Mouse (Mus musculus) limb, embryonic 13.5 days (tissue): Measurements from ENCODE around the gene Igsf8. TPM values are rescaled to one million over a fixed set of nuclear protein-coding genes. Genes with fewer than 3 reads are reported as not detected.
A peak's percentile ranks its signal among the peaks of the same experiment; 100 is the strongest.

ENCODE experiments used
- ATAC-seq: fragments of 200-750 bp; cut with Nextera tagmentation; 2 replicates; pipeline ENCODE4 v1.8.0; 2017; ENCODE audit warnings: low read depth, moderate number of reproducible peaks, moderate TSS enrichment; ENCODE audit not compliant: low FRiP score
- H3K27ac ChIP-seq: fragments of 300-500 bp; sonication (generic); 2 replicates; pipeline ENCODE4 v1.5.1; 2015; ENCODE audit warnings: inconsistent platforms, mild to moderate bottlenecking, moderate library complexity
- H3K27me3 ChIP-seq: fragments of 300-500 bp; sonication (generic); 2 replicates; pipeline ENCODE4 v1.6.1; 2015; ENCODE audit warnings: mild to moderate bottlenecking, inconsistent platforms
- H3K36me3 ChIP-seq: fragments of 300-500 bp; sonication (generic); 2 replicates; pipeline ENCODE4 v1.6.1; 2015; ENCODE audit warnings: inconsistent platforms, mild to moderate bottlenecking, moderate library complexity
- H3K4me1 ChIP-seq: fragments of 300-500 bp; sonication (generic); 2 replicates; pipeline ENCODE4 v1.6.1; 2015; ENCODE audit warnings: inconsistent platforms
- H3K4me2 ChIP-seq: fragments of 300-500 bp; sonication (generic); replicated peaks from 2 replicates; pipeline ENCODE4 v1.6.1; 2015; ENCODE audit warnings: inconsistent platforms, mild to moderate bottlenecking, moderate library complexity
- H3K4me3 ChIP-seq: fragments of 300-500 bp; sonication (generic); 2 replicates; pipeline ENCODE4 v1.5.1; 2015; ENCODE audit warnings: moderate library complexity, mild to moderate bottlenecking, inconsistent platforms
- H3K9ac ChIP-seq: fragments of 300-500 bp; sonication (generic); 2 replicates; pipeline ENCODE4 v1.6.1; 2015; ENCODE audit warnings: mild to moderate bottlenecking, inconsistent platforms
- H3K9me3 ChIP-seq: fragments of 300-500 bp; sonication (generic); 2 replicates; pipeline ENCODE4 v1.6.1; 2016; ENCODE audit warnings: inconsistent platforms
- WGBS: fragments of 180-500 bp; shearing (Covaris S2); methylation state at CpG from one replicate; pipeline ENCODE4 v1.1.7; 2015; 5-methylcytosine and 5-hydroxymethylcytosine counted together
- polyA plus RNA-seq: library from polyadenylated mRNA; unstranded; fragments of >200 nt; fragmentation: Nextera tagmentation; extraction: Ambion mirVana; gene quantifications from 2 replicates; pipeline ENCODE4 v1.2.1, GENCODE M21; 2015

The Igsf8 gene
- polyA plus RNA-seq, 1 experiment from 2014 or later: 46.7 TPM

- Histone ChIP-seq H3K4me3 (peak overlapping the region; percentile 28), H3K27ac (peak overlapping the region; percentile 73), H3K9me3 (no peaks in the 10 kb centered on the region), H3K9ac (peak overlapping the region; percentile 55), H3K4me2 (peak overlapping the region; percentile 56), H3K4me1 (peaks cover 70% of the 10 kb centered on the region), H3K27me3 (no peaks in the 10 kb centered on the region), H3K36me3 (no peaks in the 10 kb centered on the region)
- WGBS: 79% methylated on average over 6 of the region's 6 CpGs
- no peak for ATAC-seq
Observed at GRCm38 (mm10) chr1:172296816-172297510, 35.5 kb downstream of the Igsf8 start.

- Histone ChIP-seq H3K27ac (peak within 1 kb of the TSS; percentile 73), H3K27me3 (no peaks in the 10 kb centered on the region), H3K9ac (peak within 1 kb of the TSS; percentile 55), H3K4me3 (peak within 1 kb of the TSS; percentile 28), H3K9me3 (no peaks in the 10 kb centered on the region), H3K36me3 (no peaks in the 10 kb centered on the region), H3K4me1 (peaks cover 79% of the 10 kb centered on the region), H3K4me2 (peak within 1 kb of the TSS; percentile 56)
- 7% methylated on average over 16 of the region's 16 CpGs for WGBS
- ATAC-seq: peak; percentile 37
Observed at GRCm38 (mm10) chr1:172297611-172298537, 36.4 kb downstream of the Igsf8 start, which contains the start of gene Atp1a2. Gene Atp1a2, minus strand, starts transcription at chr1:172298064.

GRCm38 (mm10) chr1:172299528-172299927 lies 38.1 kb downstream of the Igsf8 start:
- H3K9ac ChIP-seq: no peak overlapping the region
- peaks cover 88% of the 10 kb centered on the region for H3K4me1 ChIP-seq
- no peak overlapping the region for H3K27ac ChIP-seq
- H3K36me3 ChIP-seq: no peaks in the 10 kb centered on the region
- no peak overlapping the region for H3K4me3 ChIP-seq
- WGBS: 58% methylated on average over 7 of the region's 7 CpGs
- ATAC-seq: no peak
- no peaks in the 10 kb centered on the region for H3K9me3 ChIP-seq
- H3K27me3 ChIP-seq: no peaks in the 10 kb centered on the region
- H3K4me2 ChIP-seq: no peak overlapping the region

GRCm38 (mm10) chr1:172300247-172300646 lies 38.8 kb downstream of the Igsf8 start:
- no peak overlapping the region for H3K9ac ChIP-seq
- no peaks in the 10 kb centered on the region for H3K9me3 ChIP-seq
- 0 out of 2 replicates have a peak overlapping the region, but pooled peaks have one; percentile 28 for H3K27ac ChIP-seq
- no peaks in the 10 kb centered on the region for H3K36me3 ChIP-seq
- no peak overlapping the region for H3K4me3 ChIP-seq
- no peak for ATAC-seq
- H3K4me1 ChIP-seq: peaks cover 81% of the 10 kb centered on the region
- 66% methylated on average over 5 of the region's 5 CpGs for WGBS
- no peak overlapping the region for H3K4me2 ChIP-seq
- no peaks in the 10 kb centered on the region for H3K27me3 ChIP-seq

- Histone ChIP-seq H3K9me3 (no peaks in the 10 kb centered on the region), H3K27ac (peak overlapping the region; percentile 39; the same call in 1 of the 2 replicates), H3K36me3 (no peaks in the 10 kb centered on the region), H3K9ac (no peak overlapping the region), H3K4me1 (peaks cover 72% of the 10 kb centered on the region), H3K4me2 (no peak overlapping the region), H3K4me3 (no peak overlapping the region), H3K27me3 (no peaks in the 10 kb centered on the region)
- WGBS: 17% methylated on average over 12 of the region's 12 CpGs
- peak; percentile 41; the same call in 1 of the 2 replicates for ATAC-seq
Observed at GRCm38 (mm10) chr1:172301180-172301579, 39.7 kb downstream of the Igsf8 start.

- no peak overlapping the region for H3K4me3 ChIP-seq
- H3K9ac ChIP-seq: no peak overlapping the region
- no peaks in the 10 kb centered on the region for H3K36me3 ChIP-seq
- no peak overlapping the region for H3K27ac ChIP-seq
- H3K27me3 ChIP-seq: no peaks in the 10 kb centered on the region
- no peak for ATAC-seq
- H3K4me1 ChIP-seq: peaks cover 62% of the 10 kb centered on the region
- no peak overlapping the region for H3K4me2 ChIP-seq
- H3K9me3 ChIP-seq: no peaks in the 10 kb centered on the region
- 61% methylated on average over 3 of the region's 3 CpGs for WGBS
Observed at GRCm38 (mm10) chr1:172302311-172302710, 40.9 kb downstream of the Igsf8 start.

- no peaks in the 10 kb centered on the region for H3K9me3 ChIP-seq
- no peaks in the 10 kb centered on the region for H3K27me3 ChIP-seq
- peak overlapping the region; percentile 39; the same call in 1 of the 2 replicates for H3K27ac ChIP-seq
- no peaks in the 10 kb centered on the region for H3K36me3 ChIP-seq
- H3K4me1 ChIP-seq: peaks cover 59% of the 10 kb centered on the region
- ATAC-seq: no peak
- no peak overlapping the region for H3K4me3 ChIP-seq
- H3K4me2 ChIP-seq: no peak overlapping the region
- 11% methylated on average over 6 of the region's 6 CpGs for WGBS
- no peak overlapping the region for H3K9ac ChIP-seq
Observed at GRCm38 (mm10) chr1:172302851-172303250, 41.4 kb downstream of the Igsf8 start.

GRCm38 (mm10) chr1:172304443-172304842 lies 43.0 kb downstream of the Igsf8 start:
- Histone ChIP-seq H3K27me3 (no peaks in the 10 kb centered on the region), H3K4me3 (no peak overlapping the region), H3K9me3 (no peaks in the 10 kb centered on the region), H3K36me3 (no peaks in the 10 kb centered on the region), H3K4me1 (peaks cover 60% of the 10 kb centered on the region), H3K27ac (no peak overlapping the region), H3K4me2 (no peak overlapping the region), H3K9ac (no peak overlapping the region)
- no peak for ATAC-seq
- 68% methylated on average over 6 of the region's 6 CpGs for WGBS

GRCm38 (mm10) chr1:172305153-172305552 lies 43.7 kb downstream of the Igsf8 start:
- Histone ChIP-seq H3K27ac (no peak overlapping the region), H3K4me2 (no peak overlapping the region), H3K36me3 (no peaks in the 10 kb centered on the region), H3K27me3 (no peaks in the 10 kb centered on the region), H3K4me3 (no peak overlapping the region), H3K9me3 (no peaks in the 10 kb centered on the region), H3K4me1 (peaks cover 58% of the 10 kb centered on the region), H3K9ac (no peak overlapping the region)
- ATAC-seq: no peak
- WGBS: 91% methylated on average over 2 of the region's 2 CpGs

GRCm38 (mm10) chr1:172305635-172306034 lies 44.2 kb downstream of the Igsf8 start:
- ATAC-seq: no peak
- WGBS: 77% methylated on average over 3 of the region's 3 CpGs
- Histone ChIP-seq H3K9me3 (no peaks in the 10 kb centered on the region), H3K27ac (no peak overlapping the region), H3K4me3 (no peak overlapping the region), H3K4me1 (peaks cover 58% of the 10 kb centered on the region), H3K27me3 (no peaks in the 10 kb centered on the region), H3K9ac (no peak overlapping the region), H3K4me2 (no peak overlapping the region), H3K36me3 (no peaks in the 10 kb centered on the region)

- H3K27me3 ChIP-seq: no peaks in the 10 kb centered on the region
- WGBS: 73% methylated on average over 4 of the region's 4 CpGs
- no peaks in the 10 kb centered on the region for H3K36me3 ChIP-seq
- H3K4me2 ChIP-seq: no peak overlapping the region
- no peaks in the 10 kb centered on the region for H3K9me3 ChIP-seq
- H3K4me3 ChIP-seq: no peak overlapping the region
- no peak for ATAC-seq
- no peak overlapping the region; the same call in 1 of the 2 replicates for H3K27ac ChIP-seq
- H3K9ac ChIP-seq: no peak overlapping the region
- H3K4me1 ChIP-seq: peaks cover 58% of the 10 kb centered on the region
Observed at GRCm38 (mm10) chr1:172306196-172306595, 44.8 kb downstream of the Igsf8 start.

GRCm38 (mm10) chr1:172306885-172307284 lies 45.4 kb downstream of the Igsf8 start:
- H3K36me3 ChIP-seq: no peaks in the 10 kb centered on the region
- ATAC-seq: no peak
- H3K27me3 ChIP-seq: no peaks in the 10 kb centered on the region
- 0 out of 2 replicates have a peak overlapping the region, but pooled peaks have one; percentile 39 for H3K27ac ChIP-seq
- H3K9me3 ChIP-seq: no peaks in the 10 kb centered on the region
- H3K4me1 ChIP-seq: peaks cover 51% of the 10 kb centered on the region
- no peak overlapping the region for H3K4me2 ChIP-seq
- H3K4me3 ChIP-seq: no peak overlapping the region
- WGBS: 84% methylated on average over 6 of the region's 6 CpGs
- H3K9ac ChIP-seq: no peak overlapping the region
